Mouse (Mus musculus): ENCODE measurements around the gene Ppp1r7. TPM values are rescaled to one million over a fixed set of nuclear protein-coding genes. Genes with fewer than 3 reads are reported as not detected.

Gene Ppp1r7
- total and polyA plus RNA-seq, 2 experiments: 2.0 to 3.0 TPM

- H3K4me1 ChIP-seq (ENCODE audit: control insufficient read depth, insufficient read depth, low read length): no peaks in the 10 kb centered on the region
- no peak for DNase-seq (ENCODE audit: extremely low read depth, low read depth, low spot score)
- H3K9ac ChIP-seq (ENCODE audit: low read depth, low read length): no peak overlapping the region
- H3K36me3 ChIP-seq (ENCODE audit: control insufficient read depth, insufficient read depth, low read length): no peaks in the 10 kb centered on the region; the same call in 1 of the 2 replicates
- no peak overlapping the region for H3K4me3 ChIP-seq (ENCODE audit: insufficient read depth, low read depth, low read length)
- no peak overlapping the region for H3K27ac ChIP-seq (replicated peaks; ENCODE audit: insufficient read depth, low read depth, low read length)
- TF ChIP-seq POLR2A (IDR thresholded peaks at IDR 0.05; ENCODE audit: extremely low read depth, insufficient read depth, low read length) (no peak), CTCF (IDR thresholded peaks at IDR 0.05; ENCODE audit: low read depth, low read length) (no peak)
- 89% methylated on average over 6 of the region's 6 CpGs for WGBS
- no peaks in the 10 kb centered on the region for H3K79me2 ChIP-seq (ENCODE audit: control insufficient read depth, insufficient read depth, low read length)
- H3K27me3 ChIP-seq (ENCODE audit: control insufficient read depth, insufficient read depth, low read length): no peaks in the 10 kb centered on the region
Measured at GRCm38 (mm10) chr1:93323973-93324372, 18.7 kb upstream of the Ppp1r7 start.

DNA sequence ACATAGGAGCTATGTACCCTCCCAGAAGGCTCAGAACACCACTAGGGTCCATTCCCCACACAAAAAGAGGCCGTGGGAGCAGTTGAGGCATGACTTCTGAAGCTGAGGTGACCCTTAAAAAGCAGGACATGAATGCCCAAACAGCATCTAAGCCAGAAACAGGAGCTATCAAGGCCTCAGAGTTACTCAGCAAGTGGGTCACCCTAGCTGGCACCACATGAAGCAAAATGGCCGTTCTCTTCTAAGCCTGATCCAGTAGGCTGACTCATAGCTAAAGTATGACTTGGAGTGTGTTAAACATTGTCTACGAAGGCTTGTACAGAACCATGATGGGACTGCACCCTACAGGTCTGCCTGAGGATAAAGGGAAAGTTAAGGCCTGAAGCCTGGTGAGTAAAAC is 16.2 kb upstream of the Ppp1r7 start:
- Histone ChIP-seq H3K4me1 (ENCODE audit: control insufficient read depth, insufficient read depth, low read length) (no peaks in the 10 kb centered on the region), H3K27ac (replicated peaks; ENCODE audit: insufficient read depth, low read depth, low read length) (no peak overlapping the region), H3K4me3 (ENCODE audit: insufficient read depth, low read depth, low read length) (no peak overlapping the region), H3K27me3 (ENCODE audit: control insufficient read depth, insufficient read depth, low read length) (no peaks in the 10 kb centered on the region), H3K36me3 (ENCODE audit: control insufficient read depth, insufficient read depth, low read length) (no peaks in the 10 kb centered on the region; the same call in 1 of the 2 replicates), H3K79me2 (ENCODE audit: control insufficient read depth, insufficient read depth, low read length) (no peaks in the 10 kb centered on the region), H3K9ac (ENCODE audit: low read depth, low read length) (no peak overlapping the region)
- TF ChIP-seq CTCF (IDR thresholded peaks at IDR 0.05; ENCODE audit: low read depth, low read length): no peak
- no peak for TF ChIP-seq POLR2A (IDR thresholded peaks at IDR 0.05; ENCODE audit: extremely low read depth, insufficient read depth, low read length)
- DNase-seq (ENCODE audit: extremely low read depth, low read depth, low spot score): no peak
- 86% methylated on average over 3 of the region's 3 CpGs for WGBS

GRCm38 (mm10) chr1:93334621-93335020 is 8.0 kb upstream of the Ppp1r7 start:
- TF ChIP-seq POLR2A (IDR thresholded peaks at IDR 0.05; ENCODE audit: extremely low read depth, insufficient read depth, low read length) (no peak), CTCF (IDR thresholded peaks at IDR 0.05; ENCODE audit: low read depth, low read length) (no peak)
- 90% methylated on average over 2 of the region's 2 CpGs for WGBS
- no peaks in the 10 kb centered on the region for H3K79me2 ChIP-seq (ENCODE audit: control insufficient read depth, insufficient read depth, low read length)
- no peak overlapping the region for H3K4me3 ChIP-seq (ENCODE audit: insufficient read depth, low read depth, low read length)
- H3K36me3 ChIP-seq (ENCODE audit: control insufficient read depth, insufficient read depth, low read length): no peaks in the 10 kb centered on the region
- H3K9ac ChIP-seq (ENCODE audit: low read depth, low read length): no peak overlapping the region
- no peaks in the 10 kb centered on the region for H3K27me3 ChIP-seq (ENCODE audit: control insufficient read depth, insufficient read depth, low read length)
- no peak for DNase-seq (ENCODE audit: extremely low read depth, low read depth, low spot score)
- no peak overlapping the region for H3K27ac ChIP-seq (replicated peaks; ENCODE audit: insufficient read depth, low read depth, low read length)
- H3K4me1 ChIP-seq (ENCODE audit: control insufficient read depth, insufficient read depth, low read length): no peaks in the 10 kb centered on the region

DNA sequence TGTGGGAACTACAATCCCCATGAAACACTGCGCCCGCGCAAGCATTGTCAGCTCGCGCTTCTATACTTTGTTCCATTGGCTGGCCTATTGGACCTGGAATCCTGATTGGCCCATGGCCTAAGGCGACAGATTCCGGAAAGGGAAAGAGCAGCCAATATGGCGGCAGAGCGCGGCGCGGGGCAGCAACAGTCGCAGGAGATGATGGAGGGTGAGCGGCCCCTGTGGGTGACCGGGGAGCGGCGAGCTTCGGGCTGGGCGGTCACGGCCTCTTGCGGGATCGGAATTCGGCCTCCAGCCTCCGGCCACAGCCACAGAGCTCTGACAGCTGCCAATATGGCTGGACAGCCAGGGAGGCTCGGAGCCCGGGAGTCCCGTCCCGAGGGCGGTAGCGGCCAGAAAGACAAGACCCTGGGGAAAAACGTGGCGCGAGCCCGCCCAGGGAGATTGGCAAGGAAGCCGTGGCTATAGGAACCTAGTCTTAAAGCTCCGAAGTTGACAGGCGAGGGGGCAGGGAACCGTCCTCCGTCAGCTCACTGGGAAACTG is 922 bp downstream of the Ppp1r7 start:
- no peak; the same call in 1 of the 2 replicates for TF ChIP-seq CTCF (IDR thresholded peaks at IDR 0.05; ENCODE audit: low read depth, low read length)
- peak; percentile 64; the same call in 1 of the 2 replicates for TF ChIP-seq POLR2A (IDR thresholded peaks at IDR 0.05; ENCODE audit: extremely low read depth, insufficient read depth, low read length)
- H3K27ac ChIP-seq (replicated peaks; ENCODE audit: insufficient read depth, low read depth, low read length): peak overlapping the region; percentile 21; the same call in 1 of the 2 replicates
- under 1% methylated on average over 39 of the region's 39 CpGs for WGBS

DNA sequence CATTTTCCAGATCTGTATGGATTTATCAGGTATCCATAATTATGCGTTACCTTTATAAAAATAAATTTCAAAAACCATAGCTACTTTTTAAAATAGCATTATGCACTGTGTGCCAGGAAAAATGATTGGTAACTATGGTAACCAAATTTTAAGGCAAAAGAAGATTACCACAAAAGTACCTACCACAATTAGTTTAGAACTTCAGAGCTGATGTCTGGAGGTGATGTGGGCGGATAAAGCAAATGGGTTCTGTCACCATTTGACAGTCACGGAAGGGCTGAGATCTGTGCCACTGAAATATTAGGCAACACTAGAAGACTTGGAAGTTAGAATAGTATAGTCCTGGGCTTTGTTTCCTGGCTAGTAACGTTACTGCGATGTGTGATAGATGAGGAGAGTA is 4.5 kb downstream of the Ppp1r7 start:
- H3K36me3 ChIP-seq (ENCODE audit: control insufficient read depth, insufficient read depth, low read length): peaks cover 27% of the 10 kb centered on the region
- TF ChIP-seq CTCF (IDR thresholded peaks at IDR 0.05; ENCODE audit: low read depth, low read length) (no peak), POLR2A (IDR thresholded peaks at IDR 0.05; ENCODE audit: extremely low read depth, insufficient read depth, low read length) (no peak)
- peaks cover 4% of the 10 kb centered on the region; the same call in 1 of the 2 replicates for H3K79me2 ChIP-seq (ENCODE audit: control insufficient read depth, insufficient read depth, low read length)
- WGBS: 77% methylated on average over 5 of the region's 5 CpGs
- H3K4me1 ChIP-seq (ENCODE audit: control insufficient read depth, insufficient read depth, low read length): peaks cover 5% of the 10 kb centered on the region; the same call in 1 of the 2 replicates
- no peak overlapping the region for H3K27ac ChIP-seq (replicated peaks; ENCODE audit: insufficient read depth, low read depth, low read length)
- no peak overlapping the region for H3K4me3 ChIP-seq (ENCODE audit: insufficient read depth, low read depth, low read length)
- H3K9ac ChIP-seq (ENCODE audit: low read depth, low read length): no peak overlapping the region
- DNase-seq (ENCODE audit: extremely low read depth, low read depth, low spot score): no peak
- H3K27me3 ChIP-seq (ENCODE audit: control insufficient read depth, insufficient read depth, low read length): no peaks in the 10 kb centered on the region

More for the DNA sequence above, 922 bp downstream of the Ppp1r7 start:
- H3K36me3 ChIP-seq (ENCODE audit: control insufficient read depth, insufficient read depth, low read length): peaks cover 4% of the 10 kb centered on the region
- peak overlapping the region; percentile 81 for H3K4me3 ChIP-seq (ENCODE audit: insufficient read depth, low read depth, low read length)
- no peaks in the 10 kb centered on the region for H3K27me3 ChIP-seq (ENCODE audit: control insufficient read depth, insufficient read depth, low read length)
- H3K4me1 ChIP-seq (ENCODE audit: control insufficient read depth, insufficient read depth, low read length): peaks cover 5% of the 10 kb centered on the region; the same call in 1 of the 2 replicates
- DNase-seq (ENCODE audit: extremely low read depth, low read depth, low spot score): peak; percentile 91
- peak overlapping the region; percentile 79 for H3K9ac ChIP-seq (ENCODE audit: low read depth, low read length)
- H3K79me2 ChIP-seq (ENCODE audit: control insufficient read depth, insufficient read depth, low read length): peaks cover 4% of the 10 kb centered on the region; the same call in 1 of the 2 replicates

- WGBS: 82% methylated on average over 4 of the region's 4 CpGs
- no peak for TF ChIP-seq CTCF (IDR thresholded peaks at IDR 0.05; ENCODE audit: low read depth, low read length)
- no peak for TF ChIP-seq POLR2A (IDR thresholded peaks at IDR 0.05; ENCODE audit: extremely low read depth, insufficient read depth, low read length)
Measured at GRCm38 (mm10) chr1:93349701-93350100, 7.0 kb downstream of the Ppp1r7 start.

More at GRCm38 (mm10) chr1:93349701-93350100, 7.0 kb downstream of the Ppp1r7 start:
- Histone ChIP-seq H3K4me3 (ENCODE audit: insufficient read depth, low read depth, low read length) (no peak overlapping the region), H3K27ac (replicated peaks; ENCODE audit: insufficient read depth, low read depth, low read length) (no peak overlapping the region), H3K9ac (ENCODE audit: low read depth, low read length) (no peak overlapping the region), H3K79me2 (ENCODE audit: control insufficient read depth, insufficient read depth, low read length) (no peaks in the 10 kb centered on the region; the same call in 1 of the 2 replicates), H3K27me3 (ENCODE audit: control insufficient read depth, insufficient read depth, low read length) (no peaks in the 10 kb centered on the region), H3K36me3 (ENCODE audit: control insufficient read depth, insufficient read depth, low read length) (peaks cover 47% of the 10 kb centered on the region), H3K4me1 (ENCODE audit: control insufficient read depth, insufficient read depth, low read length) (no peaks in the 10 kb centered on the region)
- DNase-seq (ENCODE audit: extremely low read depth, low read depth, low spot score): no peak
